Mouse (Mus musculus) retina, embryonic 14.5 days (tissue): ENCODE measurements around the gene Sbf2.

Source experiments
- DNase-seq: peaks from one replicate; pipeline ENCODE4 v3.0.0-alpha.2; 2015; ENCODE audit warnings: low spot score

Sbf2 gene

DNA sequence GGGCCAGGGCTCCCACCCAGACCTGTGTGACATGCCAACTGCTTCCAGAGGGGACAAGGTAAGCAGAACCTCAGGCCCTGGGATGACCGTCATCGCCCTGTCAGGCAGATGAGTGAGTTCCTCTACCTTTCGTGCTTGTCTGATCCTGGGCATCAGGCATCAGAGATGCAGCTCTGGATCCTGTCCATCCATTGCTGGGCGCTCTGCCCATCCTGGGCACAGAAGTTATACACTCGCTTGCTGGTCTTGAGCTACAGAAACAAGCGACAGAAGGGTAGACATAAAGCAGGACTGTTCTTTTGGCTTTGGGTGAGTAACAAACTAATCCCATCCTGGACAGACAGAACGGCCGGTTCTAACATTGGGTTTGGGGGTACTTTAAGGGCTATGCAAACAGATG is 305.5 kb downstream of the Sbf2 start:
- no peak for DNase-seq

DNA sequence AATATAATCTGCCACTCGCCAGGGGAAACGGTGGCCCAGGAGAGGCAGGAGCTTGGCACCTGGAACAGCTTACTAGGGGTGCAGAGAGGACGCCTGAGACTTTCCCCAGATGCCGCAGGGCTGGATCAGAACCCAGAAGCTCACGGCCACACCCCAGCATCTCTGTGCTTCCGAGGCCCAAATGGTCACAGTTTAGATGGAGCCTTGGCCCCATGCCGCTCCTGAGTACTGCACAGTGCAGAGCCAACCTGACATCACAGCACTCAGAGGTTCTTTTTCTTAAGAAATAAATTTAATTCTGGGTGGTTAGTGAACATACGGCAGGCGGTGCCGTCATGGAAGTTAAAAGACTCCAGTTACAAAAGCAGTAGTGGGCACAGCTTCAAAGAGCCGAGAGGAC is 307.0 kb downstream of the Sbf2 start:
- DNase-seq, result no peak

DNA sequence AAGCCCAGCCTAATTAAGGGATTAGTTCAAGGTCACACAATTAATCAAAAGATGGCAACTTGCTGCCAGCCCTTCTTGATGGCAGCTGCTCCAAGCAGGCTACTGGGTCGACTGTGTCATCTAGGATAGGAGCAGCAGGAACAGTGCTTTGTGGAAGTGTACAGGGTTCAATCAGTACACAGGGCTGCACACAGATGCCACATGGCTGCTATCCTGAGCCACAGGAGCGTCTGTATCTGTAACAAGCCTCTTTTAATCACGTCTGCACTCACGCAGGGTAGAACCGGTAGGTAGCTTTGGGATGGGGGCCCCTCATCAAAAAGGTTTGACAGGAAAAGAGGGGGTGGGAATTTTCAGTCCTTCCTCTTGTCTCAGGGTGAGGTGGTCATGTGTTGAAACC is 308.4 kb downstream of the Sbf2 start:
- no peak for DNase-seq

DNA sequence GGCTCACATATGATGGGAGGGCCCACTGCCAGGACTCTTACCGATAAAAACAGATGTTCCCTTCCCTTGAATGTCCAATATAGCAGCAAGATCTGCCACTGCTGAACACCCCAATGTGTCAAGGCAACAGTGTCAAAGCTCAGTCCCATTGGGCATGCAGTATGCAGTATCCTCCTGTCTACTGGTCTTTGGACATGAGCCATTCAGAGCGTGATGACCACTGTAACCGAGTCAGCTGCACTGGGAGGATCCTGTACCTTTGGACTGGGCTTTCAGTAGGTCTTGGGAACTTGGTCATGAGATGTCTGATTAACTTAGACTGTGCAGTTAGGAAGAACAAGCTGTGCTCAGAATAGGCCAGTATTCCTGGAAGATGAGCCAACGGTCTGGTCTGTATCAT is 309.2 kb downstream of the Sbf2 start:
- DNase-seq, result no peak

DNA sequence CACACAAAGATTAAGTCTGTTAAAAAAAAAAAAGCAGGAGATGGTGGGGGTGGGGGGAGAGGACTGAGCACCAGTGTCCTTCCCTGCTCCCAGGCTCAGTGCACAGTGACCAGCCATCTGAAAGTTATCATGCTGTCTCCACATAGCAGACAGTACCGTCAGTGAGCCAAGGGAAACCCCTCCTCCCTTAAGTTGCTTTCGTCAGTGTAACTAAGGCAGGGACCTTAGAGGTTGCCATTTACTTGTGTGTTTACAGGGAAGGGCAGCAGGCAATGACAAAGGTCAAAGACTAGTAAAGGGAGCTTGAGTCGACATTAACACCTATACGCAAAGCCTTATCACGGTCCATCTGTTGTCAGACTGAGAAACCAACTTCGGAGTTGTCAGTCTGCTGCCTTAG is 311.8 kb downstream of the Sbf2 start:
- no peak for DNase-seq

DNA sequence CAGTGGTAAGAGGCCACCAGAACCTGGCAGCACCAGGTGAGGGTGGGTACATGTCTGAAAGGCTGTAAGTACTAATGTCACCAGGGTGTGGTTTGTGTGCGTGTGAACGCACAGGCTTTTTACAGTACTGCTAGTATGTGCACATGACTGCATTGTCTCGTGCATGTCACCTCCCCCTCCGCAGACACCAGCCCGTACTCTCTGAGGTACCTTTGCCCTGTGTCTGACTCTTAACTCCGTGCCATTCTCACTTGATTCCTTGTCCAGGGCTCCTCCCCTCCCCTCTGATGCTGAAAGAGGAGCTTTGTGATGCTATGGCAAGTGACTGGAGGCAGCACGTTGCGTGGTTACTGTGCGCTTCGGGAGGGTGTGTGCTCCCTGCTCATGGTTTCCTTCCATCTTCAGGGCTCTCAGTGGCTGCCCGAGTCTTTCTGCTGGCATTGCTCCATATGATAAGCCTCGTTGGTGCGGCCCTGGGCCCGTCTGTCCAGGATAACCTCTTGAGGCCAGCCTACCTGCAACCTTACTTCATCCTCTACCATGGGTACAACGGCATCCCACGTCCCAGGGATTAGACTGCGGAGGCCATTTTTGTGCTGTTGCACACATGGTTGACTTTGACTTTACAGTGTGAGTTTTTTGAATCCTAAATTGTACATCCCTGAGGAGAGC is 315.8 kb downstream of the Sbf2 start:
- DNase-seq, result no peak

DNA sequence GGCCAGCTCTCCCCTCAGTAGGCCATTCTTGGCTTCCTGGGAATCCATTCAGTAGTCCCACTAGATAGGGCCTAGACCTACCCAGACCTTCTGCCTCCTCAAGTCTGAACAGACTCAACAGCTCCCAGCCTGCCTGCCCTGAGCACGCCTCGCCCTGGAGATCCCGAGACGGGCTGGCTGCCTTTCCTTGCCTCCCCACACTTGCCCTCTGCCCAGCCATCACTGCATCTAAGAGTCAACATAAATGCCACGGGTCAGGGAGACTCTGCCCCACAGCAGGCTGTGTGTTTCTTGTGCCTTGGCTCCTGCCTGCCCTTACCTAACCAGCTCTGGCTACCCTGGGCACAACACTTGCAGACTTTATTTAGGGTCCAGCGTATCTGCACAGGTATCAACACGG is 316.6 kb downstream of the Sbf2 start:
- no peak for DNase-seq

DNA sequence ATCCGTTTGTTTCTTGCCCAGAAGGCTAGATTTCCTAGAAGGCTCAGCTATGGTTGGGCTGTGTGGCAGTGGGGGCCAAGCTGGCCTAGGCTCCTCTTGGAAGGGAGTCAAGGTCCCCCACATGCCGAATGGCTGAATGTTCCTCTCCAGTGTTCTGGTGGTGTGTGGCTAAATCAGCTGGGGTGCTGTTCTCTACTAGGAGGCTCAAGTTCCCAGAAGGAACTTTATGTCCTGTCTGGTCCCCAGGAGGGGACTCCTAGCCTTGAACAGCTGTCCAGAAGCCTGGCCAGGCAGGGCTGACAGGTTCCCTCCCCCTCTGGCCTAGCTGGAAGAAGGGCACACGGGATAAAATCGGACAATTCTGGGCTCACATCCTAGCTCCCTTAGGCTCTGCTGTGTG is 317.1 kb downstream of the Sbf2 start:
- no peak for DNase-seq

DNA sequence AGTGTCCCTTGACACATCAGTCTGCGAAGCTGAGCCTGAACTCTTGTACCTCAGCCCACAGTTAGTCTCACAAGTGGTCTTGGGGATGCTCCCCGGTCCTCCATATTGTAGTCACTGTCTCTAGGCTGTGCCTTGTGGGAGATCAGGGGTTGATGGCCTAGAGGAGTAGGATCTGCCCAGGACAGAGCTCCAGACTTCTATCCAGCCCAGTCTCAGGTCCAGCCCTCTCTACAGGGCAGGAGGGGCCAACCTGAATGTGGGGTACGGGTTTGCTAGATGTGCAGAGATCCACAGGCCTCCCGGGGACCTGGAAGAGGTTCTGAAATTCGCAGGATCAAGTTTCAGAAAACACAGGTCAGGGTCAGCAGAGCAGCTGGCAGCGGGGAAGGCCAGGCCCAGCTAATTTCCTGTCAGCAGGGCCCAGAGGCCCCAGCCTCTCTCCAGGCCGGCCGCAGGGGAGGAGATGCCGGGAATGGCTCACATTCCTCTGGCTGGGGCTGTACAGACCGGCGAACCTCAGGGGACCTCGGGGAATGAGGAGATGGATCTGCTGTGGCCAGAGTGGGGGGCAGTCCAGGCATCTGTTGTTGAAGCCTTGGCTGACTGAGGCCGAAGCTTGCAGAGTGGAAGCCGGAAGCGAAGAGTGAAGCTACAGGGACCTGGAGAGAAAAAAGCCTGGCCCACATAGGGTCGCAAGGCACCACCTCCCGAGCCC is 317.7 kb downstream of the Sbf2 start:
- DNase-seq, result peak; percentile 63

DNA sequence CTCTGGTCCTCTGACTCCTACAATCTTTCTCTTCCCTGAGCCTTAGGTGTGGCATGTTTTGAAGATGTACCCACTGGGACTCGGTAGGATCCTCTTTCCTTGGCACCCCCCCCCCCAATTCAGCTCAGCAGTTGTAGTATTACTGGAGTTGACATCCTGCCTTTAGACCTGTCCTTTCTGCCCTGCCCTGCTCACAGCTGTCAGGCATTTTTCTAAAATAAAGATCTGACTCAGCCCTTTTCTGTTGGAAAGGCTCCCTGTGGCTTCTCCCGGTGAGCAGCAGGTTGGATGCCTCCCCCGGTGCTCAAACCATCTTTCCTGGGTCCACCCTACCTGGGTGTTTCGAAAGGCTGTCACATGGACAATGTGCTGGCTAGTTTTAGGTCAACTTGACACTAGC is 325.1 kb downstream of the Sbf2 start:
- DNase-seq, result no peak

DNA sequence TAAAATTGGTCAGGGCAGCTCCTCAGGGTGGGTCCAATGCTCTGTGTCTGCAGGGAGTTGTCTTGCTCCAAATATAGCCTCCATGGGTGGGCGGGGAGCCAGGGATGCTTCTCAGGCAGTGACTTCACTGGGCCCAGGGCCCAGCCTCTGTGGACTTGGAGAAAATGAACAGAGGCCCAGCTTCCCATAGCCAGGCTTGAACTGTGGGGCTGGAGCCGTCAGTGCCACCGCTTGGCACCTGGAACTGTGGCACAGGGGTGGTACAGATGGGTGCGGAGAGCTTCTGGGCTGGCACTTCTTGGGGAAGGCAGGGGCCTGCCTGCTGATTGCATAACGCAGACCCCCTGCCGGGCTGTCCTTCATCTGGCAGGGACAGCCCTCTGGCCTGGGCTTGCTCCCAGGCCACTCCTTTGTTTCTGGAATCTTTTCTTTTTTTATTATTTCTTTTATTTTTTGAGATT is 326.0 kb downstream of the Sbf2 start:
- DNase-seq, result no peak

DNA sequence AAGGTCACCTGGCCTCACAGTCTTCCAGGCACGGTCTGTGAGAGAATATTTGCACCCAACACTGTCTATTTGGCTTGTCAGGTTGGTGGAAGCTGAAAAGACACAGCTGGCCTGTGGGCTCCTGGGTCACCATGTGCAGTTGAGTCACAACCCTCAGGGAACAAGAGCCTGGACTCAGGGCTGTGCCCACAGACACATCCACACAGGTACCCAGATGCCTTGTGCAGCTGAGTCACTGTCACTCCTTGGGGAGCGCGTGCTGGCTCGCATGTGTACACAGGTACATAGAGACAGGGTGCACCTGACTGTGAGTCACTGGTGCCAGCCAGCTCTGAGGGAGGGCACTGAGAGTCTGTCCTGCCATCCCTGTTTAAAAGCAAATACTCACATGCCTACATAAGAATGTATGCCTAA is 326.5 kb downstream of the Sbf2 start:
- DNase-seq, result no peak

DNA sequence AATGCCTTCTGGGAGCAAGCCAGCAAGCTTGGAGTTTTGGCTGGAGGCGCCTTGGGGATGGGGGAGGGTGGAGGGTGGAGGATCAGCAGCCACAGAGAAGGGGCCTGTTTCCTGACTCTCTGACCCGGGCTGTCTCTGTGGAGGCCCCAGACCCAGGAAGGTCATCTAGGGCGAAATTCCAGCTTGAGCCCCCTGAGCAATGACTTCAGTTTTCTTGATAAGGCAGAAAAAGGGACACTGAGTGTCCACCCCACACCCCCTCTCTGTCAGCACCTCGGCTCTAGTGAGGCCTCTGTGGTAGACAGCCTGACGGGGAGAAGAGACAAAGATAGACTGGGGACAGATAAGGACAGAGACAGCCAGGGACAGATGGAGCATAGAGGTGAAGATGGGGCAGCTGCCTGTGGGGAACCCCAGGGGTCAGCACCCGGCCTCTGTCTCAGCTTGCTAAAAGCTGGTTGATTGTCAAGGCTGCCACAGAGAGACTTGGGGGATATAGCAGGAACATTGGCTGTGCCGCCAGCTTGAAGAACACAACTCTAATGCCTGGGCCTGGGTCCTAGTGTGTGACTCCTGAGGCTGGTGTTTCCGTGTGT is 327.1 kb downstream of the Sbf2 start:
- no peak for DNase-seq

DNA sequence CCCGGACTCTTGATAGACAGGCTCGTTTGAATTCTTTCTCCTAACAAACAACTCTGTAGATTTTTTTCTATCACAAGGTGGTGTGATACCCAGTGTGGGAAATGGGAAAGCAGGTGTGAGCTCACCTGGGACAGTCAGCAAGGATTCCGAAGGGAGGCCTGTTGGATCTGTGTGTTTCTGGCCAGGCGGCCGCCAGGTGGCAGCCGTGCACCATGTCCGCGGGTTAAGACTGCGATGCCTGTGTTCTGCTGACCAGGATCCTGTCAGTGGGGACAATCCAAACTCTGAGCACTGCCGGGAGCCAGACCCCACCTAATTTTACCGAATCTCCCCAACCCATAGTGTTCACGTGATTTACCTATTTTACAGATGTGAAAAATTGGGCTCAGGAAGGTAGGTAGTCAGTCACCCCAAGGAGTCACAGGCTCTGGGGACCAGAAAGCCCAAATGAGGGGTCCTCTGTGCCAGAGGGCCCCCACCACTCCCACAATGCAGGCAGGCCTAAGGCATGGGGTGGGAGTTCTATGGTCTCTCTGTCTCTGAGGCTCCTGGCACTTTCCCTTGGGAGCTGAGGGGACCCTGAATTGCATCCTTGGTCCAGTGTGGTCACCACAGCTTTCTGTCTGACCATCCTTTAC is 327.8 kb downstream of the Sbf2 start:
- peak; percentile 90 for DNase-seq

DNA sequence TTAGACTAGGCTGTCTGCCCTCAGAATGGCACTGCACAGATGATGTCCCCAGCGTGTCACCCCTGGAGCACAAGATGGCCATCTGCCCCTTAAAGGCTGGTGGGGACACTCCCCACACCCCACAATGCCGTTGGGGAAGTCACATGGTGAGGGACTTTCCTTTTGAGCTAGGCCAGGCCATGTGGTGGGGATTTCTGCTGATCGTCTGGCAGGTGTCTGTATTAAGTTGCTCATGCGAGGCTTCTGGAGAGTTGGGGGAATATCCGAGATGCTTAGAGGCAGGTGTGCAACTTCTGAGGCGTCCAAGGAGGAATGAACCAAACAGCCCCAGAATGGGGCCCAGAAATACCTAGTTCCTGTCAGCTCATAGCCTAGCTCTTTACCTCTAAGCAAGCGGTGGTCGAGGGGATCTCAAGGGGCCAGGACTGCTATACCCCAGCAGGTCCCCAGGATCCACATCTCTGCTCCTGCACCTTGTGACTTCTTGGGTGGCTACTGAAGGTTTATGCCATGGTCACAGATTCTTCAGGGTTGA is 328.5 kb downstream of the Sbf2 start:
- DNase-seq, result no peak

DNA sequence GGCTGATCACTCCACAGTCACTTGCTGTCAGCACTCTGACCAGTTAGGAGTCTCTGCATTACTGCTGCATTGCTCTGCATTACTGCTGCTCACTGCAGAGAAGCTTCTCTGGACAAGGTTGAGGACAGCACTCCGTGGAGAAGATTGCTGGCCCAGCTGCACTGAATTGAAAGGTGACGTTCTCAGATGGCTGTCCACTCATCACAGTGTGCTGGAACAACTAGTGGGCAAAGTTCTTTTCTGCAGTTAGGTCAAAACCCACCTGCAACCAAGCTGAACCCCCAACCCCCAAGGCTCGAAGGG is 328.9 kb downstream of the Sbf2 start:
- DNase-seq, result no peak

DNA sequence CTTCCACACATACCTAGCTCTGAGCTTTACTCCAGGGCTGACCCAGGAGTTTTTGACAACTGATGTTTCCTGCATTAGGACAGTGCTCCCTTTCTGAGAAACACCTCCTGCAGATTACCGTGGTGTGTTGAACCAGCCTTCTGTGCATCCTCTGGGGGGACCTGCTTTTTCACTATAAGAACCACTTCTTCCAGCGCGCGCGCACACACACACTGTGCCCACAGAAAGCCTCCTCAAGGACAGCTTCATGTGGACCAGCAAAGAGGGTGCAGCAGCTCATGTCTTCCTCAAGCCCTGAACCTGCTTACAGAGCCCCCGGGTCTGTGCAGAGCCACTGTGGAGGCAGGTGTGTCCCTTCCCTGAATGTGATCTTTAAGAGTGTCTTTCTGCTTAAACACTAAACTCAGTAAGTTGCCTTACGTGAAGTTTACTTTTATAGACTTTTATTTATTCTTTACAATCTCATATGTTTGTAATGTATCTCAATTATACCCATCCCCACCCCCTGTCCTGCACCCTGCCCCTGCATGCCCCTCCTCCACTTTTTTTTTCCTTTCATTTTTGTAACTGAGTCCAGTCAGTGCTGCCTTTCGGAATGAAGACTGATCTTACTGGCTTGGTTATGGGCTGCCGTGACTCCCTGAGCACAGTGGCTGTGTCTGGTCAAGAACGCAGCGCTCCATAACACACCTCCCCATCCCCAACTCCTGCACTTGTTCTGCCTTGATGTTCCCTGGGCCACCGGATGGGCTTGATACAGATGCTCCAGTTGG is 329.5 kb downstream of the Sbf2 start:
- DNase-seq, result no peak

DNA sequence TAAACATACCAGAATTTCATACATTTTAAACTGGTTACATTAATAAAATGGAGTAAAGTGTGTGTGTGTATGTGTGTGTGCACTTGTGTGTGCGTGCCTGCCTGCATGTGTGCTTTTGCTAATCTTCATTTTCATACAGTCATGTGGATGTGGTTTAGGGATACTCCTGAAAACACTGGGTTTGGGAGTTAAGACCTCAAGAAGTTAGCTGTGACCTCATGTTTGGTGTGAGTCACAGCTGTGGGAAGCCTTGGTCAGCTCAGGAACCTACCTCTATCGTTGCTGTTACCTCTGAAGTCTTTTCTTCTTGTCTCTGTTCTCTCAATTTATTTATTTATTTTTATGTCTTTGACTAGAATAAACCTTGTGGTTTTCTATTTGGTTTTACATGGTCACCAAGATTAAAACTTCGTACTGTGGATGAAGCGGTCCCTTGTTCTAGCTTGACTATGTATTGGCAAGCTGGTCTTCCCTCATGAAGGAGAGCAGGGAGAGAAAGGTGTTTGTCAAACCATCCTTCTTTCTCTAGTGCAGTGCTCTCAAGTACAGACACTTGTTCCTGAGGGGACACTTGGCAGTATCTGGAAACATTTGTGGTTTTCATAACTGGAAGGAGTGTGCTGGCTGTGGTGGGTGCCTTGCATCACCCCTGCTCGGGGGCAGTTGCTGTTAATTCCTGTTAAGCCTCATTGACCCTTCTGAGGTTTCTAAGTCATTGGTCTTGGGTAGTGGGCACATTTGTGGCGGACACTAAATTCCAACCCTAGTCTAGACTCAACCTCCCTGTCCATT is 331.0 kb downstream of the Sbf2 start:
- DNase-seq, result no peak

DNA sequence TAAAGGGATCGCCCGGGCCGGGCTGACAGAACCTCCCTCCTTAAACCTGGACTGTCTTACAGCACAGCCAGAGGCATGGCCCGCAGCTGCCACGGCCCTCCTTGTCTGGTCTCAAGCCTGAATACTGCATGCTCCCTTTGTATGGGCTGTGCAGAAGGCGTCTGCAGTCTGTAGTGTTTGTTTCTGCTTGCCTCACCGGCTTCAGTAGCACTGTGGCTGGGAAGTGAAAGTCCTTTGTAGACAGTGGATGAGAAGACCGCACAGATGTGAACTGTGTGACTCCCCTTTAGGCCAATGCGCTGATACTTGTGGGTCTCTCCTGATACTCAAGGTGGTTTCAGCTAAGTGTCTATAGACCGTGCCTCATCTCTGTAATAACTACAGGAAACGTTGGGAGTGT is 331.9 kb downstream of the Sbf2 start:
- DNase-seq, result no peak

DNA sequence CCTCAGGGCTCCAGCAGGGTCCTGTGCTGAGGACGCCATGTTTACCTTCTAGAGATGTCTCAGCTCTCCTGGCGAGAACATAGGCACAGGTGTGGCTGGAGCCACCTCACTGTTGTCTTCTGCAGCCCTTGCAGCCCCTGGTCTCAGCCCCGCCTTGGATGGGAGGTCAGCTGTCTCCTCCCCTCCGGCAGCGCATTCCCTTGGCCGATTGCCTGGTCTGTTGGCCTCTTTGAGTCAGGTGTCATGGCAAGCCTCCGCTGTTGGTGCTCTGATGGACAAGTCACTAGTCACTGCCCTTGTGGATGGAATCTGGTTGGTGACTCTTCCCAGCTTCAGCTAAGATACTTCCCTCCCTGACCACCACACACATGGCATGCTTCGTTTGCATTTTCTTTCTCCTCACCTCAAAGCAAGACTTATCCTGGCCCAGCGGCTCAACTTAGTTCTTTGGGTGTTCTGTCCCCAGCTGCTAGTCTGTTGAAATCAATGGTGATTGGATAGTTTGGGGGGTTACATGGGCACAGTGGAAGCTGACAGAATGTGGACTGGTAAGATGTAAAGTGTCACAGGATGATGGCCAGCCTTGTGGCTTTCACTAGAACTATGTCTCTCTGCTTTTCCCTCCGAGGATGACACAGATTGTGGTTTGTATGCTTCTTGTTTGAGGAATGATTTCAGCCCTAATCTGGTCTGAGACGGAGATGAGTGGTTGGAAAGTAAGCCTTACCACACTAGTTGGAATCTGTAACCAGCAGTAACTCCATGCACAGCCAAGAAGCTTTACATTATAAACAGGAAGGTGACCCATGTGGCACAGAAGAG is 333.1 kb downstream of the Sbf2 start:
- no peak for DNase-seq
